Mouse (Mus musculus) liver, embryonic 15.5 days (tissue): ENCODE measurements at regions not wholly inside any gene's neighbourhood (a gene's known extent, or its start where the extent isn't known, plus 50 kb on each side); places are given as distances from the start of the nearest gene placed in this dataset.

ENCODE experiments used
- ATAC-seq: fragments of 200-750 bp; cut with Nextera tagmentation; 2 replicates; pipeline ENCODE4 v1.8.0; 2017; ENCODE audit warnings: moderate number of reproducible peaks, mild to moderate bottlenecking, moderate library complexity; ENCODE audit not compliant: insufficient read depth
- H3K27ac ChIP-seq: fragments of 300-500 bp; sonication (generic); replicated peaks from 2 replicates; pipeline ENCODE4 v1.5.1; 2015; ENCODE audit warnings: mild to moderate bottlenecking, inconsistent platforms
- H3K27me3 ChIP-seq: fragments of 300-500 bp; sonication (generic); 2 replicates; pipeline ENCODE4 v1.6.1; 2015; ENCODE audit warnings: mild to moderate bottlenecking, inconsistent platforms
- H3K36me3 ChIP-seq: fragments of 300-500 bp; sonication (generic); replicated peaks from 2 replicates; pipeline ENCODE4 v1.6.1; 2015; ENCODE audit warnings: moderate library complexity, mild to moderate bottlenecking, inconsistent platforms
- H3K4me1 ChIP-seq: fragments of 300-500 bp; sonication (generic); replicated peaks from 2 replicates; pipeline ENCODE4 v1.6.1; 2015; ENCODE audit warnings: inconsistent platforms
- H3K4me2 ChIP-seq: fragments of 300-500 bp; sonication (generic); 2 replicates; pipeline ENCODE4 v1.6.1; 2015; ENCODE audit warnings: moderate library complexity, mild to moderate bottlenecking, inconsistent platforms
- H3K4me3 ChIP-seq: fragments of 300-500 bp; sonication (generic); replicated peaks from 2 replicates; pipeline ENCODE4 v1.5.1; 2015; ENCODE audit warnings: mild to moderate bottlenecking, inconsistent platforms
- H3K9ac ChIP-seq: fragments of 300-500 bp; sonication (generic); 2 replicates; pipeline ENCODE4 v1.6.1; 2015; ENCODE audit warnings: moderate library complexity, mild to moderate bottlenecking, inconsistent platforms
- H3K9me3 ChIP-seq: fragments of 300-500 bp; sonication (generic); replicated peaks from 2 replicates; pipeline ENCODE4 v1.6.1; 2016; ENCODE audit warnings: inconsistent platforms
- WGBS: fragments of 180-500 bp; shearing (Covaris S2); methylation state at CpG from one replicate; pipeline ENCODE4 v1.1.7; 2015; ENCODE audit warnings: mixed read lengths; ENCODE audit not compliant: insufficient replicate concordance; 5-methylcytosine and 5-hydroxymethylcytosine counted together

DNA sequence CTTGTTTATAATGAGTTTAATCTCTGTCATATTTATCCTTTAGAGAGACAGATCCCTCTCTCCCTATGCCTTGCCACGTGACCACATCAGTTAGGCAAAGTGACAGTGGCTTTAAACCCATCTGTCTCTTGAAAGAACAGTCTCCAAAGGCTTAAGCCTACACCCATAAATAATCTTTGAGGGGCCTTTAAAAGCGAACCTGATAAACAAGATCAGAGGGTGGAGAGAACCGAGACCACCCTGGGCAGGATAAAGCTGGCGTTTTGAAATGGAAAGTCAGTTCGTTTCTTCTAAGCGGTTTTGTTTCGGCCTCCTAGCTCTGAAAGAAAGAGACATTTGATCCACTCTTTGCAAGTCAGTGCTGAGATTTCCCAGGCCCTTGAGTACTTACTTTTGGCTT lies 149.5 kb downstream of the Ackr3 start:
- Histone ChIP-seq H3K9me3 (no peaks in the 10 kb centered on the region), H3K9ac (no peak overlapping the region), H3K4me1 (no peaks in the 10 kb centered on the region), H3K4me2 (no peak overlapping the region), H3K27ac (no peak overlapping the region), H3K27me3 (no peaks in the 10 kb centered on the region), H3K36me3 (no peaks in the 10 kb centered on the region), H3K4me3 (no peak overlapping the region)
- 33% methylated on average over 7 of the region's 7 CpGs for WGBS
- no peak for ATAC-seq

DNA sequence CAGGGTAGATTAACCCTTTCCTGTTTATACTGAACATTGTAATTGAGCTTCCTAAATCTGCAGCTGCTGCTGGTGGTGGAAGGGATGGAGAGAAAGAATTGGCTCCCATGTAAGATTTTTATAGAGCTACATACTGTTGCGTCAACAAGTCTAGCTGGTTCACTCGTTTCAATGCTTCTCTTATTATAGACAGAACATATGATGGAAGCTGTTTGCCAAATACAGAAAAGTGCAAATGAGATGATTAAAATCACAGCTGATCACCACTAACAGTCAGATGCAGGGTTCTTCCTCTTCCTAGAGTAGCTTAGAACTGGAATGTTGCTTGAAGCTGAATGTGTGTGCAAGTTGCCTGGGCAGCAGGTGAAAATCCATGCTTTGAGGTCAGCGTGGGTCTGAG lies 152.8 kb downstream of the Ackr3 start:
- 66% methylated on average over 3 of the region's 3 CpGs for WGBS
- Histone ChIP-seq H3K36me3 (no peaks in the 10 kb centered on the region), H3K9ac (no peak overlapping the region), H3K27ac (no peak overlapping the region), H3K9me3 (no peaks in the 10 kb centered on the region), H3K4me1 (no peaks in the 10 kb centered on the region), H3K27me3 (no peaks in the 10 kb centered on the region), H3K4me3 (no peak overlapping the region), H3K4me2 (no peak overlapping the region)
- ATAC-seq, result no peak

DNA sequence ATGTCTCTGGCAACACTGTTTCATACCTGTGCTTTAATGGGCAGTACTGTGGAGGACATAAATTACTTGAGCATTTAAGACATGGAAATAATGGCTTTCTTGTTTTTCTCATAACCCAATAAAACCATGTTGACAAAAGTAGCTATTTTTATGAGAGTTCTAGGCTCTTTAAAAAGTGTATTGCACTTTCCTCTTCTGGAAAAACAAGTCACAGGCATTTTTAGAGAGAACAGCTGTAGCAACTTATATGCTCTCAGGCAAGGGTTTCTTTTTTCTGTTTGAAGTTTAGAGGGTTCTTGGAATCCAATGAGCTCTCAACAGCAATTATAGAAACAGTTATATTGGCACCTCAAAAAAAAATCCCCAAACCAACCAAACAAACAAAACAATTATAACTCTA lies 153.6 kb downstream of the Ackr3 start:
- ATAC-seq, result no peak
- no peaks in the 10 kb centered on the region for H3K9me3 ChIP-seq
- H3K27ac ChIP-seq, result no peak overlapping the region
- H3K4me3 ChIP-seq, result no peak overlapping the region
- H3K9ac ChIP-seq, result no peak overlapping the region
- H3K4me2 ChIP-seq, result no peak overlapping the region
- H3K27me3 ChIP-seq, result no peaks in the 10 kb centered on the region
- H3K36me3 ChIP-seq, result no peaks in the 10 kb centered on the region
- no peaks in the 10 kb centered on the region for H3K4me1 ChIP-seq

DNA sequence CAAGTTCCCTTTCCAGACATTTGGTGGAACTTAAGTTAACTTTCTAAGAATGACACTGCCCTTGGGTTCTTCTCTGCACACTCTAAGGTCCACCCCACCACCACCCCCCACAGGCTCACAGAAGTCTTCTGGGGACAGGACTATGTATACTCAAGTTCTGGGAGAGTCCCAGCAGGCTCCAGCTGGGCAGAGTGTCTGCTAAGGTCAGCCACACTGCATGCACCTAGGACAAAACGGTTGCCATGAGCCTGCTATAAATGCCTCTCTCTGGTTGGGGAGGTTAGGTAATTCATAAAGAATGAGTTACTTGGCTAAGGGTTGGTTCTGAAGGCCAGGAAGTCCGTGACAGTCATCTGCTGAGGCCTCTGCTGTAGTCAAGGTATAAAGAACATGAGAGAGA lies 155.2 kb downstream of the Ackr3 start:
- H3K4me2 ChIP-seq, result no peak overlapping the region
- no peaks in the 10 kb centered on the region for H3K9me3 ChIP-seq
- H3K36me3 ChIP-seq, result no peaks in the 10 kb centered on the region
- no peak overlapping the region for H3K27ac ChIP-seq
- no peaks in the 10 kb centered on the region for H3K4me1 ChIP-seq
- H3K9ac ChIP-seq, result no peak overlapping the region
- no peak for ATAC-seq
- no peak overlapping the region for H3K4me3 ChIP-seq
- 43% methylated on average over 2 of the region's 2 CpGs for WGBS
- no peaks in the 10 kb centered on the region for H3K27me3 ChIP-seq

DNA sequence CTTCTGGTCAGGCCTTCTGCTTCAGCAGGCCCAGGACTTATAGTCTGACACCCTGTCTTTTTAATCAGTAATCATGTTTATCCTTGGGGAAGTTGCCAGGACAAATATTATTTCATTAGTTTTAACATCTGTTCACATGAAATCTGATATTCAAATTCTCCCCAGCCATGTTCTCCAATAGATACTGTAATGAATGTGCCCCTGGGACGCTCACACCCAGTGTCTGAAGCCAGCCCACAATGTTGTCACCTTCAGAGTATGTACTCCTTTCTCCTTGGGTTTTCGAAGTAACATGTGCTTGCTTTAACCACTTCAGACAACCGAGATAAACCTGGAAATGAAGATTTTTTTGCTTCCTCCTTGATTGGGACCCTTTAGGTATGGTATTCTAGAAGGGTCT lies 156.3 kb downstream of the Ackr3 start:
- Histone ChIP-seq H3K9ac (no peak overlapping the region), H3K4me3 (no peak overlapping the region), H3K27ac (no peak overlapping the region), H3K27me3 (no peaks in the 10 kb centered on the region), H3K36me3 (no peaks in the 10 kb centered on the region), H3K4me2 (no peak overlapping the region), H3K4me1 (no peaks in the 10 kb centered on the region), H3K9me3 (no peaks in the 10 kb centered on the region)
- ATAC-seq, result no peak
- 53% methylated on average over 3 of the region's 3 CpGs for WGBS

DNA sequence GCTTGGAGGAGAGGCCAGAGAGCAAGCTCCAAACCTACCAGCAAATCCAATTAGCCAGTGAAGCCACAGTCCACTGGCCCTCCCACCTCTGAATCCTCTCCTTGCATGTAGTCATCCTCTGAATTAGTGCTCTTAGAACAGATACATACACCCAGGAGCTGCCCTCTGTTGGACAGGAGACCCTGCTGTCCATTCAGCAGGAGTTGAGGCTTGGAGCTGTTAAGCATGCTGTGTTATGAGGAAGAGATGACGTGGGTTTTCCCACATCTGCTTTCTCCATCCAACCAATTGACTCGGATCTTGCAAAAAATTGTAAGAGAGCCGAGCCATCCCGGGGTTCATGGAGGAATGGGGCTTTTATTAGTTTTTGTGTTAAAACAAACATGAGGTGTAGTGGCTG lies 160.7 kb downstream of the Ackr3 start:
- Histone ChIP-seq H3K4me3 (no peak overlapping the region), H3K27me3 (no peaks in the 10 kb centered on the region), H3K27ac (no peak overlapping the region), H3K4me2 (no peak overlapping the region), H3K9ac (no peak overlapping the region), H3K4me1 (no peaks in the 10 kb centered on the region), H3K9me3 (no peaks in the 10 kb centered on the region), H3K36me3 (no peaks in the 10 kb centered on the region)
- no peak for ATAC-seq
- 55% methylated on average over 4 of the region's 4 CpGs for WGBS

DNA sequence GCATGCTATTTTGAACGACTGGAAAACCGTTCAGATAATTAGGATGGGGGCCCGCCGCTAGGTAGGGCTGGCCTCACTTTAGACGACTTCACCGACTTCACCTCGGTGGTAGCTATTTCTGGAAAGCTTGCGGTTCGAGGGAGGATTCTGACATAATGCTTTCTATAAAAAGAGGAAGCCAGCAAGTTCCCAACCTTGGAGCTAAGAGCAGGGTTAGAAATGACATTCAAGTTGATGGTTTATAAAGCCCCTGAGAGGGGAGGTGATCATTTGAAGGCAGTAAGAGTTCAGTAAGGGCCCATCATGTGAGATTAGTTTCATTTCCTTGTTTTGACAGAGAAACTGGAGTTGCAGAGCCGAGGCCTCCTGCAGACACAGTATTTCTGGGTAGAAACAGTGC lies 164.8 kb downstream of the Ackr3 start:
- no peak overlapping the region for H3K9ac ChIP-seq
- WGBS, result 13% methylated on average over 10 of the region's 10 CpGs
- H3K27ac ChIP-seq, result no peak overlapping the region
- no peak for ATAC-seq
- no peak overlapping the region for H3K4me2 ChIP-seq
- no peak overlapping the region for H3K4me3 ChIP-seq
- H3K4me1 ChIP-seq, result no peaks in the 10 kb centered on the region
- H3K27me3 ChIP-seq, result no peaks in the 10 kb centered on the region
- no peaks in the 10 kb centered on the region for H3K9me3 ChIP-seq
- no peaks in the 10 kb centered on the region for H3K36me3 ChIP-seq

DNA sequence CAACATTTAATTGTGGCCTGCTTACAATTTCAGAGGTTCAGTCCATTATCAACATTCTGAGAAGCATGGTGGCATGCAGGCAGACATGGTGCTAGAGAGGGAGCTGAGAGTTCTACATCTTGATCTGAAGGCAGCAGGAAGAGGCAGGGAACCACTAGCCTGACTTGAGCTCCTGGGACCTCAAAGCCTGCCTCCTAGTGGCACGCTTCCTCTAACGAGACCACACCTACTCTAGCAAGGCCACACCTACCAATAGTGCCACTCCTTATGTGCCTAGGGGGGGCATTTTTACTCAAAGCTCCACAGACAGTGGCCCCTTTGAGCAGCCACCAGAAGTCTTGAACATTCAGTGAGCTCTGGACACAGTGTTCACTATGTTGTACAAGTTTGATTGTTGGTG lies 165.5 kb downstream of the Ackr3 start:
- no peak overlapping the region for H3K4me2 ChIP-seq
- H3K9me3 ChIP-seq, result no peaks in the 10 kb centered on the region
- H3K9ac ChIP-seq, result no peak overlapping the region
- WGBS, result 38% methylated on average over 2 of the region's 2 CpGs
- H3K27me3 ChIP-seq, result no peaks in the 10 kb centered on the region
- no peak; the same call in 1 of the 2 replicates for ATAC-seq
- no peak overlapping the region for H3K27ac ChIP-seq
- H3K36me3 ChIP-seq, result no peaks in the 10 kb centered on the region
- no peak overlapping the region for H3K4me3 ChIP-seq
- no peaks in the 10 kb centered on the region for H3K4me1 ChIP-seq

DNA sequence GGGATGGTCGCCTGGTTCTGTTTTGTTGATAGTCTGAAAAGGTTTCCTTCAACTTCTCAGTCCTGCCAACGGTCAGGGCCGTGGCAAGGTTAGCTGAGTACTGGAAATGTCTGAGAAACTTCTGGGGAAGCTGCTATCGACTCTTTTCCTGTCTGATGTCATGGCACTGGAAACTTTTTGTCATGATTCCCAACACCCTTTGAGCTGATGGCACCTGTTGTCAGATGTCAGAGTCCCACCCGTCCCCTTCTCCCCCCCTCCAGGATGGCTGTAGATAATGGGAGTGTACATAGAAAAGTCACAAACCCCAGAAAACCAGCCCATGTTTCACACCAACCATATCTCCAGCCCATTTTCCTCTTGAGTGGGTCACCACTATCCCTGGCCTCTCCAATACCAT lies 167.0 kb downstream of the Ackr3 start:
- no peak overlapping the region for H3K9ac ChIP-seq
- no peak for ATAC-seq
- no peaks in the 10 kb centered on the region for H3K4me1 ChIP-seq
- no peak overlapping the region for H3K4me3 ChIP-seq
- no peak overlapping the region for H3K27ac ChIP-seq
- H3K4me2 ChIP-seq, result no peak overlapping the region
- WGBS, result 52% methylated on average over 5 of the region's 5 CpGs
- no peaks in the 10 kb centered on the region for H3K27me3 ChIP-seq
- no peaks in the 10 kb centered on the region for H3K9me3 ChIP-seq
- H3K36me3 ChIP-seq, result no peaks in the 10 kb centered on the region

DNA sequence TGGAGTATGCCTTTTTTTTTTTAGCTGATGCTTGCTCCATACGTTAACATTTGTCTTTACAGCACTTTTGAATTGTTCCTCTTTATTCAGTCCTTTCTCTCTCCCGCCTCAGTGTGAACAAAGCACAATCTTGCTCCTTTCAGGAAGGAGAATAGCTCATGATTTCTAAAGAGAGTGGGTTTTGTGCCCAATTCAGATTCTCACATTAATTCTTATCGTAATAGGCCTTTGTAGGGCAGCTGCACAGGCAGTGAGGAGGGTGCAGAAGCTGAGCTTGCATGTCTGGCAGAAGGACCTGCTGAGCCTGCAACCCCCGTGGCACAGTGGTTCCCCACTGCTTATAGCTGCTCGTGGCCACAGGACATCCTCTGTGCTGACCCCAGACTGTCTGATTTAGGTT lies 169.2 kb downstream of the Ackr3 start:
- 47% methylated on average over 5 of the region's 5 CpGs for WGBS
- Histone ChIP-seq H3K4me1 (no peaks in the 10 kb centered on the region), H3K27me3 (no peaks in the 10 kb centered on the region), H3K9me3 (no peaks in the 10 kb centered on the region), H3K36me3 (no peaks in the 10 kb centered on the region), H3K9ac (no peak overlapping the region), H3K4me3 (no peak overlapping the region), H3K27ac (no peak overlapping the region), H3K4me2 (no peak overlapping the region)
- ATAC-seq, result no peak

DNA sequence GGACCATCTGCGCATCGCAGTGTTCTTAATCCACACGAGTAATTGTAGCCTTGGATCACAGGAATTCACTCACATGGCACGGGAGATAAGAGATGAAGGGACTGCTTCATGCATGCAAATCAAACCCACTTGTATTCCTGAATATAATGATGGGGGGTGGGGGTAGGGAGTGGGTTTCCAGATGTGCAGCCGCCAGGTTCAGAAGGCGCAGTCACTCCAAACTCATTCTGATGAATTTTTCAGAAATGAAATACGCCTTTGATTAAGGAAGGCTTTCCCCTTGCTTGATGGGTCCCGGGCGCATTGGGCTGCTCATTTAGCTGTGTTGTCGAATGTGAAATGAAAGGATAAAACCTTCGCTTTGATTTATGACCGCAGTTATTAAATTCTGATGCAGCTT lies 170.7 kb downstream of the Ackr3 start:
- no peaks in the 10 kb centered on the region for H3K27me3 ChIP-seq
- no peak overlapping the region for H3K27ac ChIP-seq
- H3K36me3 ChIP-seq, result no peaks in the 10 kb centered on the region
- WGBS, result 71% methylated on average over 12 of the region's 12 CpGs
- no peaks in the 10 kb centered on the region for H3K9me3 ChIP-seq
- ATAC-seq, result no peak
- no peaks in the 10 kb centered on the region for H3K4me1 ChIP-seq
- H3K4me3 ChIP-seq, result no peak overlapping the region
- no peak overlapping the region for H3K4me2 ChIP-seq
- no peak overlapping the region for H3K9ac ChIP-seq

DNA sequence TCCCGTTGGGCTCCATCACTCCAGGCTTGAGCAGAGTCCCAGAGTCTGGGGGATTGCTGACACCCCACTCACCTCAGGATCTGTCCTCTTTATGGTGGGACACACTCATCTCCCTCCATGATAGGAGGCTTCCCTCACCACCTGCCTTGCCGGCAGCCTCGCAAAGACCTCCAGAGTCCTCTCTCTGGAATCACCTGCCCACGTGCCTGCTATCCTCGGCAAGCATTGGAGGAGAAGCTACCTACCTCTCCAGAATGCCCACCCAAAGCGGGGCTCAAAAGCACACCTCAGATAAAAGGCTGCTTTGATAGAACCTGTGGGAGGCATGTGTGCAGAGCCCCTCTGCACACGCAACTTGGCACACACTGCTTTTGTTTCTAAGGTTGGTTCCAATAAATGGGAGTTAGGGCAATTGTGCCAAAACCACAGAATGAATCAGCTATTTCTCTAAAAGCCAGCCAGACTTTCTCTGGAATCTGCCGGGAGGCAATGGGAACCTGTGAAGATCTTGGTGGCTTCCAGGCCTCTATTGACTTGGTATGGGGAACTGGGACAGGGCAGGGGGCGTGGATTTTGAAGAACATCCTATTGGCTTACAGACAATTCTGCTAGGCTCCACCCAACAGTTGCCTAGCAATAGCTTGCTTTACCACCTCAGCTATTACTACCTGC lies 176.4 kb downstream of the Ackr3 start:
- Histone ChIP-seq H3K4me1 (no peaks in the 10 kb centered on the region), H3K36me3 (no peaks in the 10 kb centered on the region), H3K27me3 (no peaks in the 10 kb centered on the region), H3K9ac (no peak overlapping the region), H3K9me3 (no peaks in the 10 kb centered on the region), H3K4me3 (no peak overlapping the region), H3K27ac (no peak overlapping the region), H3K4me2 (no peak overlapping the region)
- no peak for ATAC-seq
- WGBS, result 63% methylated on average over 9 of the region's 9 CpGs
